27 mouse cellular contexts compared by ENCODE assay signal in genomic region chr12:107362120-107362519, GRCm38 (mm10).
DNase-seq lines count a peak whose midpoint lies in the region; ATAC-seq lines count a peak whose summit lies in the region.
"Had no signal": no experiment of that assay in that cellular context is flagged by ENCODE, and none has a peak within 500 bp of the region (broad histone marks: within the 10 kb centered on the region; RNA-seq: fewer than 3 reads in every experiment).

No protein-coding gene starts in this region.

- peak; percentile 3 to 10 for DNase-seq in spleen, postnatal 36 days (ENCODE audit: low spot score in 2 of 2)
- no peak for DNase-seq in spleen, adult 18-20 months
- DNase-seq in thymus, postnatal 10 days (ENCODE audit: low spot score in 2 of 2) = peak; percentile 62 to 64
- no peak for DNase-seq in lung, adult 18-20 months
- no peak for DNase-seq in kidney, adult 11 months
- DNase-seq in hindbrain, embryonic 10.5 days (ENCODE audit: low spot score) = no peak
- DNase-seq: adrenal gland, postnatal 36 days; B cell, adult 2 months; cerebellum, adult 9-11 months; gastrocnemius, postnatal 25 days; heart, postnatal 4 days; kidney, postnatal 25 days; layer of hippocampus, postnatal 36 days; lung, adult 2 months; lung, postnatal 14 days had no signal

- no peaks in the 10 kb centered on the region for H3K36me3 ChIP-seq in hindbrain, embryonic 10.5 days
- H3K36me3 ChIP-seq: embryonic facial prominence, embryonic 10.5 days; forebrain, embryonic 15.5 days; heart, embryonic 15.5 days; hindbrain, embryonic 15.5 days; limb, embryonic 12.5 days; midbrain, embryonic 15.5 days; neural tube, embryonic 15.5 days had no signal

- ATAC-seq in inflammation-experienced regulatory T-cells, adult 6 months = peak; percentile 89
- ATAC-seq: forebrain, embryonic 15.5 days; intestine, embryonic 16.5 days; midbrain, embryonic 15.5 days had no signal

- H3K4me3 ChIP-seq in hindbrain, embryonic 10.5 days = no peak overlapping the region
- H3K4me3 ChIP-seq: embryonic facial prominence, embryonic 10.5 days; forebrain, embryonic 15.5 days; heart, embryonic 15.5 days; hindbrain, embryonic 15.5 days; layer of hippocampus, adult 2 months; limb, embryonic 12.5 days; midbrain, embryonic 15.5 days; myocyte; neural tube, embryonic 15.5 days had no signal

- H3K9me3 ChIP-seq in hindbrain, embryonic 10.5 days = no peaks in the 10 kb centered on the region
- H3K9me3 ChIP-seq: embryonic facial prominence, embryonic 10.5 days; forebrain, embryonic 15.5 days; heart, embryonic 15.5 days; hindbrain, embryonic 15.5 days; limb, embryonic 12.5 days; midbrain, embryonic 15.5 days; neural tube, embryonic 15.5 days had no signal

- WGBS in hindbrain, embryonic 10.5 days = 83% methylated on average over 10 of the region's 10 CpGs

- no peak overlapping the region for H3K27ac ChIP-seq in hindbrain, embryonic 10.5 days
- H3K27ac ChIP-seq: embryonic facial prominence, embryonic 10.5 days; forebrain, embryonic 15.5 days; heart, embryonic 15.5 days; hindbrain, embryonic 15.5 days; layer of hippocampus, adult 2 months; limb, embryonic 12.5 days; midbrain, embryonic 15.5 days; neural tube, embryonic 15.5 days had no signal

- peaks cover 19% of the 10 kb centered on the region for H3K4me1 ChIP-seq in hindbrain, embryonic 10.5 days (replicated peaks)
- H3K4me1 ChIP-seq: heart, embryonic 15.5 days; hindbrain, embryonic 15.5 days; limb, embryonic 12.5 days; megakaryocyte, embryonic 14.5 days; midbrain, embryonic 15.5 days had no signal

- H3K27me3 ChIP-seq in hindbrain, embryonic 10.5 days (ENCODE audit: insufficient read depth, poor library complexity, severe bottlenecking) = no peaks in the 10 kb centered on the region; the same call in 1 of the 2 replicates
- H3K27me3 ChIP-seq: forebrain, embryonic 15.5 days; heart, embryonic 15.5 days; hindbrain, embryonic 15.5 days; limb, embryonic 12.5 days; megakaryocyte, embryonic 14.5 days; midbrain, embryonic 15.5 days; neural tube, embryonic 15.5 days had no signal

Comparison
In these comparisons a context has a peak if more than half of its experiments do, and no peak if none do; other contexts are left out.
1. DNase-seq: peak in spleen, postnatal 36 days (2 of 2) and thymus, postnatal 10 days (2 of 2); none in spleen, adult 18-20 months (0 of 2), lung, adult 18-20 months (0 of 2), kidney, adult 11 months (single experiment) and hindbrain, embryonic 10.5 days (single experiment).